Mouse (Mus musculus): ENCODE data around the gene Irx6. TPM values are rescaled to one million over a fixed set of nuclear protein-coding genes. Genes with fewer than 3 reads are reported as not detected.

Irx6 gene
- total RNA-seq (2012; rRNA removed) (not detected in 2 replicates), total RNA-seq (2014; rRNA removed) (not detected in 2 replicates), polyA plus RNA-seq (2012; ENCODE audit: insufficient read length, low read depth) (not detected in 2 replicates)

DNA sequence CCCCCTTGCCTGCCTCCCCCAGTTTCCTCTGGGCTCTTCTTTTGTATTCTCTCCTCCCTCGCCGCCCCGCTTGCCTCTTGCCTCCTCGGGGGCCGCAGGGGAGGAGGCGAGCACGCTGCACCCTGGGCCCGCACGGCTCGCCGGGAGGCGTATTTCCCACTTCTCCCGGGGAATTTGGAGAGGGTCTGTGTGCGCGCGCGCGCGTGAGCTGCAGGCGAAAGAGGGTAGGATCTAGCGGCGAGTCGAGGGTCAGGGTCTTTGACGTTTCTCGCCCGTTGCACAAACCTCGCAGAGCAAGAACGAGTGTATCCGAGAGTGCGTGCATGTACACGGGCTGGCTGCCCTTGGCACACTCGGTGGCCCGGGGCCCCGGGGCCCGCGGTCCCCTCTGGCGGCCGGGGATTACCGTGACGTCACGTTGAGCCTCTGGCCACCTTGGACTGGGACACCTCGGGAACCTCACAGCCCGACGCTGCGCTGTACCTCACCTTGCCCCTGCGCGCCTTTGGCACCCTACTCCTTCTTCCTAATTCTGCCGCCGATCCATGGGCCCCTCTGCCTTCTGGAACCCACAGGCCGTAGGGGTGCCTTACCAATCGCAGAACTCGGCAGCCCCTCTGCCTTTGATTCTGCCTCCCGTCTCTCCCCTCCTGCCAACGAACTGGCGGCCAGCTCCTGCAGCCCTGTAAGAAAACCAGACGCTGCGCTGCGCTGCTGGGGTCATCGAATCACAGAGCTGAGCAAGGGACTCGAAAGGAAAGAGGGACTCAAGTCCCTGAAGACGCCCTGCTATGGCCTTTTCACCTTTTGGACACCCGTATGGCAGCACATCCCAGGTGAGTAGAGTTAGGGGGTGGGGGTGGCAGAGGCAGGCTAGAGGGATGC, at the start of gene Irx6:
TSS of gene Irx6 (plus strand) at position 45 of the 885 bp plus-strand sequence.
- Histone ChIP-seq H3K27me3 (replicated peaks) (no peaks in the 10 kb centered on the region), H3K4me1 (ENCODE audit: control insufficient read depth in 1 of 2, insufficient read depth in 2 of 2) (no peaks in the 10 kb centered on the region), H3K9me3 (replicated peaks; ENCODE audit: low read length) (peaks cover 93% of the 10 kb centered on the region), H3K4me3 (replicated peaks in 1 of 3; ENCODE audit: low read depth in 2 of 3, low read length in 2 of 3, poor library complexity in 1 of 3) (no peak within 1 kb of the TSS), H3K9ac (ENCODE audit: insufficient read depth, low read depth) (no peak within 1 kb of the TSS), H3K27ac (ENCODE audit: insufficient read depth, low read depth) (no peak within 1 kb of the TSS), H3K4me2 (ENCODE audit: insufficient read depth, low read depth, poor library complexity, severe bottlenecking) (no peak within 1 kb of the TSS), H3K79me2 (replicated peaks; ENCODE audit: control insufficient read depth, extremely low read depth, insufficient read depth, poor library complexity, severe bottlenecking) (no peaks in the 10 kb centered on the region), H3K36me3 (replicated peaks in 1 of 2; ENCODE audit: control insufficient read depth in 1 of 2, insufficient read depth in 1 of 2, low read length in 1 of 2) (no peaks in the 10 kb centered on the region)
- TF ChIP-seq RAD21 (IDR thresholded peaks at IDR 0.05; ENCODE audit: low read depth, low read length): no peak
- TF ChIP-seq CHD1 (IDR thresholded peaks at IDR 0.05; ENCODE audit: low read depth, low read length): no peak
- TF ChIP-seq GABPA (IDR thresholded peaks at IDR 0.05; ENCODE audit: insufficient replicate concordance, low read depth, low read length): no peak
- TF ChIP-seq JUN (IDR thresholded peaks at IDR 0.05; ENCODE audit: insufficient read depth, low read depth, low read length): no peak
- TF ChIP-seq CHD2 (IDR thresholded peaks at IDR 0.05; ENCODE audit: low read length): no peak
- TF ChIP-seq BHLHE40 (IDR thresholded peaks at IDR 0.05; ENCODE audit: low read depth, low read length): no peak
- TF ChIP-seq MAZ (IDR thresholded peaks at IDR 0.05; ENCODE audit: low read depth, low read length): no peak
- no peak for TF ChIP-seq E2F4 (IDR thresholded peaks at IDR 0.05; ENCODE audit: insufficient replicate concordance, low read depth, low read length)
- TF ChIP-seq MXI1 (IDR thresholded peaks at IDR 0.05; ENCODE audit: low read depth, low read length): no peak
- no peak for TF ChIP-seq POLR2AphosphoS2 (IDR thresholded peaks at IDR 0.05; ENCODE audit: low read depth, low read length)
- TF ChIP-seq ETS1 (conservative IDR thresholded peaks at IDR 0.05; ENCODE audit: low read depth, low read length): no peak
- no peak for TF ChIP-seq ZKSCAN1 (IDR thresholded peaks at IDR 0.05; ENCODE audit: borderline replicate concordance, low read depth, low read length)
- TF ChIP-seq USF1 (IDR thresholded peaks at IDR 0.05; ENCODE audit: low read depth, low read length): no peak
- TF ChIP-seq RCOR1 (conservative IDR thresholded peaks at IDR 0.05; ENCODE audit: low read depth, low read length): no peak
- no peak for TF ChIP-seq ZC3H11A (IDR thresholded peaks at IDR 0.05; ENCODE audit: low read depth, low read length)
- in situ Hi-C loops (cut with MboI; ENCODE audit: low pct_ligation_motif_present, low pct_unique_long_range_greater_than_20kb, low sequenced_read_pairs) (no loop called here), dilution Hi-C loops (cut with MboI; ENCODE audit: extremely low pct_ligation_motif_present, extremely low pct_unique_long_range_greater_than_20kb, low sequenced_read_pairs) (no loop called here)
- no peak for DNase-seq (ENCODE audit: extremely low read depth)

DNA sequence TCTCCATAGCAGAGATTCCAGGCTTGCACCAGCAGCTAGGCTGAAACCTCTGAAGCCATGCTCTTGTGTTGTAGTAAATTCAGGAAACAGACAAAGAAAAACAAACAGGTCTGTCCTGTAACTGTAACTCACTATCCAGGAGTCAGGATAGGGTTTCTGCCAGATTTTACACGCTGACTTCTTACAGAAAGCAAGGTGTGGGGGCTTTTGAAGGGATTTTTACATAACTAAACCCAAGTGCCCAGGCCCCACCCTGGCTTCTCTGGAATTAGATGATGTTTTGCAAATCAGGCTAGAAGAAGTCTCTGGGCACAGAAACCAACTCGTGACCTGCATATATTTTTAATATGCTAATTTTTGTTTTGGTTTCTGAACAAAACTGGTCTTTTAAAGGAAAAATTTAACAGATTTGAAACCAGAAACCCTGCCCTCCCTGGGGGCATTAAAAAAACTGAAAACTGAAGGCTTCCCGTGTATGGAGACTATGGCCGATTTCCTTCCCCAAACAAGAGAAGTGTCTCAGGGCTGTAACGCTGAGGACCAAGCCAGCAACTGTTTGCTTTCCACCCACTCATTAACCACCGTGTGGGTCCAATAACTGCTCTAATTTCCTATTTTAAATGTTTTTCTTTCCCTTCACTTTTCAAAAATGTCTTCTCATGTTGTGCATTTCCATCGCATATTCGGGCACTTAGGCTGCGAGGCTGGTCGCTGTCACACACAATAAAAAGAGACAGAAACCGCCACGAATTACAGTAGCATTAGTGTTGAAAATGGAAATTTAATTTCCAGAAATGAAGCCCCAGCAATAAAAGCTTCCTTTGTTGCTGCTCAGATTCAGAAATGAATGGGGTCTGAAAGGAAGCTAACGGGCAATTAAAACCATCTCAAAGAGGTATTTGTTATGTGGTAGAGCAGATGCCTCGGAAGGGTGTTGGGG, 45.1 kb upstream of the Irx6 start:
- dilution Hi-C loops (cut with MboI; ENCODE audit: extremely low pct_ligation_motif_present, extremely low pct_unique_long_range_greater_than_20kb, low sequenced_read_pairs): no loop called here
- TF ChIP-seq NRF1 (IDR thresholded peaks at IDR 0.05; ENCODE audit: low read depth, low read length): no peak
- no peak for TF ChIP-seq POLR2A (IDR thresholded peaks at IDR 0.05; ENCODE audit: low read depth, low read length)
- no peak for TF ChIP-seq JUND (conservative IDR thresholded peaks at IDR 0.05; ENCODE audit: low read depth, low read length)
- TF ChIP-seq HCFC1 (IDR thresholded peaks at IDR 0.05; ENCODE audit: low read depth, low read length): no peak
- no peak for TF ChIP-seq POLR2AphosphoS2 (IDR thresholded peaks at IDR 0.05; ENCODE audit: low read depth, low read length)
- TF ChIP-seq CHD2 (IDR thresholded peaks at IDR 0.05; ENCODE audit: low read length): no peak
- no peak for TF ChIP-seq RAD21 (IDR thresholded peaks at IDR 0.05; ENCODE audit: low read depth, low read length)
- no peak for TF ChIP-seq GABPA (IDR thresholded peaks at IDR 0.05; ENCODE audit: insufficient replicate concordance, low read depth, low read length)
- no peak for TF ChIP-seq SMC3 (IDR thresholded peaks at IDR 0.05; ENCODE audit: low read depth, low read length)
- TF ChIP-seq UBTF (IDR thresholded peaks at IDR 0.05; ENCODE audit: low read depth, low read length): no peak
- TF ChIP-seq MAFK (IDR thresholded peaks at IDR 0.05; ENCODE audit: insufficient replicate concordance, low read length): no peak
- TF ChIP-seq ZC3H11A (IDR thresholded peaks at IDR 0.05; ENCODE audit: low read depth, low read length): no peak
- TF ChIP-seq BHLHE40 (IDR thresholded peaks at IDR 0.05; ENCODE audit: low read depth, low read length): no peak
- TF ChIP-seq EP300 (IDR thresholded peaks at IDR 0.05; ENCODE audit: low read length): no peak
- no peak for TF ChIP-seq USF2 (conservative IDR thresholded peaks at IDR 0.05; ENCODE audit: low read depth, low read length)
- TF ChIP-seq MYC (IDR thresholded peaks at IDR 0.05; ENCODE audit: low read depth, low read length): no peak
- TF ChIP-seq ZKSCAN1 (IDR thresholded peaks at IDR 0.05; ENCODE audit: borderline replicate concordance, low read depth, low read length): no peak
- no peak for TF ChIP-seq KAT2A (IDR thresholded peaks at IDR 0.05; ENCODE audit: insufficient replicate concordance, low read length)
- no peak for TF ChIP-seq NELFE (IDR thresholded peaks at IDR 0.05; ENCODE audit: low read depth, low read length)

More for the DNA sequence above, 45.1 kb upstream of the Irx6 start:
- DNase-seq (ENCODE audit: extremely low read depth): no peak
- in situ Hi-C loops (cut with MboI; ENCODE audit: low pct_ligation_motif_present, low pct_unique_long_range_greater_than_20kb, low sequenced_read_pairs): no loop called here
- Histone ChIP-seq H3K4me3 (replicated peaks in 1 of 3; ENCODE audit: low read depth in 2 of 3, low read length in 2 of 3, poor library complexity in 1 of 3) (no peak overlapping the region), H3K36me3 (replicated peaks in 1 of 2; ENCODE audit: control insufficient read depth in 1 of 2, insufficient read depth in 1 of 2, low read length in 1 of 2) (no peaks in the 10 kb centered on the region), H3K4me1 (ENCODE audit: control insufficient read depth in 1 of 2, insufficient read depth in 2 of 2) (no peaks in the 10 kb centered on the region), H3K27me3 (replicated peaks) (no peaks in the 10 kb centered on the region), H3K9ac (ENCODE audit: insufficient read depth, low read depth) (no peak overlapping the region), H3K9me3 (replicated peaks; ENCODE audit: low read length) (peaks cover 59% of the 10 kb centered on the region), H3K4me2 (ENCODE audit: insufficient read depth, low read depth, poor library complexity, severe bottlenecking) (no peak overlapping the region), H3K79me2 (replicated peaks; ENCODE audit: control insufficient read depth, extremely low read depth, insufficient read depth, poor library complexity, severe bottlenecking) (no peaks in the 10 kb centered on the region), H3K27ac (ENCODE audit: insufficient read depth, low read depth) (no peak overlapping the region)

All from CH12.LX (cell line).